Mouse (Mus musculus) cortical plate, adult 2 months (tissue): ENCODE measurements around the gene Gatb.

Source experiments
- CTCF ChIP-seq: fragments of 200-500 bp; IDR thresholded peaks from 2 replicates; pipeline ENCODE4 v1.5.1; 2011; ENCODE audit warnings: mild to moderate bottlenecking, control low read depth, low read length; ENCODE audit not compliant: insufficient read depth; ENCODE audit errors: extremely low read depth
- POLR2A ChIP-seq: fragments of 200-500 bp; IDR thresholded peaks from 2 replicates; pipeline ENCODE4 v1.6.1; 2011; ENCODE audit warnings: mild to moderate bottlenecking, low read length, control low read depth; ENCODE audit not compliant: insufficient read depth; ENCODE audit errors: extremely low read depth

- TF ChIP-seq CTCF: no peak
- no peak for TF ChIP-seq POLR2A
Measured at GRCm38 (mm10) chr3:85535621-85536520, 38.0 kb upstream of the Gatb start.
